Mouse (Mus musculus): ENCODE measurements around the gene Ttc23. TPM values are rescaled to one million over a fixed set of nuclear protein-coding genes. Genes with fewer than 3 reads are reported as not detected.

The Ttc23 gene
- polyA plus RNA-seq, 1 experiment = 2.2 TPM

- Histone ChIP-seq H3K27me3 (ENCODE audit: control insufficient read depth, insufficient read depth, low read length) (no peaks in the 10 kb centered on the region), H3K4me1 (ENCODE audit: control insufficient read depth, insufficient read depth, insufficient read length, low read length) (peaks cover 3% of the 10 kb centered on the region; the same call in 1 of the 2 replicates), H3K36me3 (ENCODE audit: control insufficient read depth, insufficient read depth, low read length) (no peaks in the 10 kb centered on the region), H3K27ac (ENCODE audit: insufficient read depth, low read depth, low read length) (no peak overlapping the region), H3K4me3 (ENCODE audit: low read depth, low read length) (no peak overlapping the region)
- 91% methylated on average over 23 of the region's 23 CpGs for WGBS
- TF ChIP-seq CTCF (IDR thresholded peaks at IDR 0.05; ENCODE audit: extremely low read depth, insufficient read length, insufficient replicate concordance, low read depth, low read length) (no peak), POLR2A (IDR thresholded peaks at IDR 0.05; ENCODE audit: low read depth, low read length) (no peak)
Observed at GRCm38 (mm10) chr7:67692791-67693538, 45.8 kb downstream of the Ttc23 start.

- Histone ChIP-seq H3K27me3 (ENCODE audit: control insufficient read depth, insufficient read depth, low read length) (no peaks in the 10 kb centered on the region), H3K36me3 (ENCODE audit: control insufficient read depth, insufficient read depth, low read length) (no peaks in the 10 kb centered on the region), H3K27ac (ENCODE audit: insufficient read depth, low read depth, low read length) (no peak overlapping the region), H3K4me1 (ENCODE audit: control insufficient read depth, insufficient read depth, insufficient read length, low read length) (no peaks in the 10 kb centered on the region), H3K4me3 (ENCODE audit: low read depth, low read length) (no peak overlapping the region)
- no peak for TF ChIP-seq POLR2A (IDR thresholded peaks at IDR 0.05; ENCODE audit: low read depth, low read length)
- no peak for TF ChIP-seq CTCF (IDR thresholded peaks at IDR 0.05; ENCODE audit: extremely low read depth, insufficient read length, insufficient replicate concordance, low read depth, low read length)
- 75% methylated on average over 7 of the region's 7 CpGs for WGBS
Observed at GRCm38 (mm10) chr7:67695906-67696305, 48.7 kb downstream of the Ttc23 start.

- WGBS = 79% methylated on average over 28 of the region's 28 CpGs
- Histone ChIP-seq H3K27ac (ENCODE audit: insufficient read depth, low read depth, low read length) (no peak overlapping the region), H3K4me3 (ENCODE audit: low read depth, low read length) (no peak overlapping the region), H3K4me1 (ENCODE audit: control insufficient read depth, insufficient read depth, insufficient read length, low read length) (no peaks in the 10 kb centered on the region), H3K36me3 (ENCODE audit: control insufficient read depth, insufficient read depth, low read length) (0 out of 2 replicates have a peak, but pooled peaks cover 1% of the 10 kb centered on the region), H3K27me3 (ENCODE audit: control insufficient read depth, insufficient read depth, low read length) (no peaks in the 10 kb centered on the region)
- TF ChIP-seq POLR2A (IDR thresholded peaks at IDR 0.05; ENCODE audit: low read depth, low read length) (no peak), CTCF (IDR thresholded peaks at IDR 0.05; ENCODE audit: extremely low read depth, insufficient read length, insufficient replicate concordance, low read depth, low read length) (no peak)
Observed at GRCm38 (mm10) chr7:67697892-67698630, 50.9 kb downstream of the Ttc23 start.

GRCm38 (mm10) chr7:67699301-67699700, 52.1 kb downstream of the Ttc23 start:
- Histone ChIP-seq H3K36me3 (ENCODE audit: control insufficient read depth, insufficient read depth, low read length) (0 out of 2 replicates have a peak, but pooled peaks cover 1% of the 10 kb centered on the region), H3K4me3 (ENCODE audit: low read depth, low read length) (no peak overlapping the region), H3K27ac (ENCODE audit: insufficient read depth, low read depth, low read length) (no peak overlapping the region), H3K4me1 (ENCODE audit: control insufficient read depth, insufficient read depth, insufficient read length, low read length) (no peaks in the 10 kb centered on the region), H3K27me3 (ENCODE audit: control insufficient read depth, insufficient read depth, low read length) (no peaks in the 10 kb centered on the region)
- WGBS = 43% methylated on average over 4 of the region's 4 CpGs
- TF ChIP-seq CTCF (IDR thresholded peaks at IDR 0.05; ENCODE audit: extremely low read depth, insufficient read length, insufficient replicate concordance, low read depth, low read length) = no peak
- no peak for TF ChIP-seq POLR2A (IDR thresholded peaks at IDR 0.05; ENCODE audit: low read depth, low read length)

GRCm38 (mm10) chr7:67700846-67701245, 53.6 kb downstream of the Ttc23 start:
- H3K4me1 ChIP-seq (ENCODE audit: control insufficient read depth, insufficient read depth, insufficient read length, low read length) = no peaks in the 10 kb centered on the region
- no peak overlapping the region for H3K4me3 ChIP-seq (ENCODE audit: low read depth, low read length)
- no peaks in the 10 kb centered on the region for H3K27me3 ChIP-seq (ENCODE audit: control insufficient read depth, insufficient read depth, low read length)
- TF ChIP-seq POLR2A (IDR thresholded peaks at IDR 0.05; ENCODE audit: low read depth, low read length) = no peak
- TF ChIP-seq CTCF (IDR thresholded peaks at IDR 0.05; ENCODE audit: extremely low read depth, insufficient read length, insufficient replicate concordance, low read depth, low read length) = peak; percentile 63; the same call in 1 of the 2 replicates
- 0 out of 2 replicates have a peak overlapping the region, but pooled peaks have one; percentile 15 for H3K27ac ChIP-seq (ENCODE audit: insufficient read depth, low read depth, low read length)
- 0 out of 2 replicates have a peak, but pooled peaks cover 1% of the 10 kb centered on the region for H3K36me3 ChIP-seq (ENCODE audit: control insufficient read depth, insufficient read depth, low read length)

- peak overlapping the region; percentile 47; the same call in 1 of the 2 replicates for H3K27ac ChIP-seq (ENCODE audit: insufficient read depth, low read depth, low read length)
- H3K27me3 ChIP-seq (ENCODE audit: control insufficient read depth, insufficient read depth, low read length) = no peaks in the 10 kb centered on the region
- TF ChIP-seq CTCF (IDR thresholded peaks at IDR 0.05; ENCODE audit: extremely low read depth, insufficient read length, insufficient replicate concordance, low read depth, low read length) (no peak), POLR2A (IDR thresholded peaks at IDR 0.05; ENCODE audit: low read depth, low read length) (no peak)
- H3K4me1 ChIP-seq (ENCODE audit: control insufficient read depth, insufficient read depth, insufficient read length, low read length) = no peaks in the 10 kb centered on the region
- H3K36me3 ChIP-seq (ENCODE audit: control insufficient read depth, insufficient read depth, low read length) = 0 out of 2 replicates have a peak, but pooled peaks cover 1% of the 10 kb centered on the region
- H3K4me3 ChIP-seq (ENCODE audit: low read depth, low read length) = no peak overlapping the region
- 80% methylated on average over 17 of the region's 17 CpGs for WGBS
Observed at GRCm38 (mm10) chr7:67701252-67701914, 54.2 kb downstream of the Ttc23 start.
